Mouse (Mus musculus) C2C12 (cell line): ENCODE measurements at regions not wholly inside any gene's neighbourhood (a gene's known extent, or its start where the extent isn't known, plus 50 kb on each side); places are given as distances from the start of the nearest gene placed in this dataset.

Experiments
- H3K27me3 ChIP-seq: one replicate; pipeline ENCODE4 v1.6.1; 2011; ENCODE audit not compliant: control insufficient read depth, insufficient read depth, insufficient read length
- H3K36me3 ChIP-seq: one replicate; pipeline ENCODE4 v1.6.1; 2011; ENCODE audit not compliant: control insufficient read depth, insufficient read depth
- H3K4me3 ChIP-seq: one replicate; pipeline ENCODE4 v1.5.1; 2011; ENCODE audit warnings: mild to moderate bottlenecking, control low read depth; ENCODE audit not compliant: poor library complexity, insufficient read depth, severe bottlenecking
- H3K79me2 ChIP-seq: one replicate; pipeline ENCODE4 v1.6.1; 2011; ENCODE audit not compliant: control insufficient read depth, insufficient read depth
- H3K79me3 ChIP-seq: one replicate; pipeline ENCODE4 v1.6.1; 2011; ENCODE audit warnings: low read depth, control low read depth
- H3ac ChIP-seq: one replicate; pipeline ENCODE3; 2011; ENCODE audit warnings: low read depth; ENCODE audit not compliant: control insufficient read depth, insufficient read length
- CEBPB ChIP-seq: IDR thresholded peaks from one replicate; pipeline ENCODE4 v1.6.1; 2011; ENCODE audit warnings: low read depth, mild to moderate bottlenecking, control low read depth, moderate library complexity
- CTCF ChIP-seq: IDR thresholded peaks from one replicate; pipeline ENCODE4 v1.5.1; 2011; ENCODE audit not compliant: control insufficient read depth, insufficient read depth, insufficient read length
- FOSL1 ChIP-seq: IDR thresholded peaks from one replicate; pipeline ENCODE4 v1.8.0; 2011; ENCODE audit warnings: mild to moderate bottlenecking, low read length; ENCODE audit not compliant: poor library complexity, insufficient read depth, severe bottlenecking
- MAX ChIP-seq: IDR thresholded peaks from one replicate; pipeline ENCODE4 v1.6.1; 2011; ENCODE audit warnings: mild to moderate bottlenecking, control low read depth
- MYOD1 ChIP-seq: IDR thresholded peaks from one replicate; pipeline ENCODE4 v1.6.1; 2011; ENCODE audit warnings: low read depth; ENCODE audit not compliant: control insufficient read depth, insufficient read length
- MYOG ChIP-seq: IDR thresholded peaks from one replicate; pipeline ENCODE4 v1.6.1; 2011; ENCODE audit not compliant: control insufficient read depth, insufficient read length; ENCODE audit errors: extremely low read depth
- USF1 ChIP-seq: IDR thresholded peaks from one replicate; pipeline ENCODE4 v1.6.1; 2011; ENCODE audit warnings: low read depth, mild to moderate bottlenecking, control low read depth, moderate library complexity

- TF ChIP-seq MYOD1: no peak
- TF ChIP-seq CEBPB: peak; percentile 72
Measured at GRCm38 (mm10) chr1:146316172-146317158, 178.1 kb upstream of the Brinp3 start.

GRCm38 (mm10) chr1:146322026-146322425 lies 172.5 kb upstream of the Brinp3 start:
- Histone ChIP-seq H3K27me3 (no peaks in the 10 kb centered on the region), H3ac (no peak overlapping the region), H3K4me3 (no peak overlapping the region), H3K36me3 (no peaks in the 10 kb centered on the region), H3K79me2 (no peaks in the 10 kb centered on the region), H3K79me3 (no peaks in the 10 kb centered on the region)
- TF ChIP-seq USF1 (no peak), MAX (no peak), CEBPB (no peak), FOSL1 (no peak), MYOD1 (no peak), CTCF (no peak), MYOG (no peak)

More at GRCm38 (mm10) chr1:146316172-146317158, 178.1 kb upstream of the Brinp3 start:
- Histone ChIP-seq H3K4me3 (no peak overlapping the region), H3K36me3 (no peaks in the 10 kb centered on the region), H3ac (no peak overlapping the region), H3K79me2 (no peaks in the 10 kb centered on the region), H3K79me3 (no peaks in the 10 kb centered on the region), H3K27me3 (no peaks in the 10 kb centered on the region)

- TF ChIP-seq MAX: no peak
- TF ChIP-seq CTCF: no peak
- no peak for TF ChIP-seq USF1
- no peak for TF ChIP-seq MYOD1
- no peak for TF ChIP-seq CEBPB
- no peak for TF ChIP-seq MYOG
- TF ChIP-seq FOSL1: no peak
- no peak overlapping the region for H3K4me3 ChIP-seq
- H3K79me2 ChIP-seq: no peaks in the 10 kb centered on the region
- H3K36me3 ChIP-seq: no peaks in the 10 kb centered on the region
- H3K79me3 ChIP-seq: no peaks in the 10 kb centered on the region
- no peaks in the 10 kb centered on the region for H3K27me3 ChIP-seq
- H3ac ChIP-seq: no peak overlapping the region
Measured at GRCm38 (mm10) chr1:146322862-146323261, 171.7 kb upstream of the Brinp3 start.

GRCm38 (mm10) chr1:146337049-146337448 lies 157.5 kb upstream of the Brinp3 start:
- H3K27me3 ChIP-seq: no peaks in the 10 kb centered on the region
- H3K36me3 ChIP-seq: no peaks in the 10 kb centered on the region
- no peaks in the 10 kb centered on the region for H3K79me2 ChIP-seq
- no peak overlapping the region for H3ac ChIP-seq
- no peak overlapping the region for H3K4me3 ChIP-seq
- TF ChIP-seq CTCF (no peak), MYOD1 (no peak), MYOG (no peak), USF1 (no peak), MAX (no peak), FOSL1 (no peak), CEBPB (no peak)
- H3K79me3 ChIP-seq: no peaks in the 10 kb centered on the region

- TF ChIP-seq MAX (no peak), MYOG (no peak), MYOD1 (no peak), CTCF (no peak), USF1 (no peak), FOSL1 (no peak), CEBPB (no peak)
- no peaks in the 10 kb centered on the region for H3K79me2 ChIP-seq
- no peaks in the 10 kb centered on the region for H3K27me3 ChIP-seq
- no peaks in the 10 kb centered on the region for H3K79me3 ChIP-seq
- no peaks in the 10 kb centered on the region for H3K36me3 ChIP-seq
- H3K4me3 ChIP-seq: no peak overlapping the region
- H3ac ChIP-seq: no peak overlapping the region
Measured at GRCm38 (mm10) chr1:146356964-146357363, 137.6 kb upstream of the Brinp3 start.

- Histone ChIP-seq H3K79me2 (no peaks in the 10 kb centered on the region), H3K36me3 (no peaks in the 10 kb centered on the region), H3K79me3 (no peaks in the 10 kb centered on the region), H3K4me3 (no peak overlapping the region), H3K27me3 (no peaks in the 10 kb centered on the region), H3ac (no peak overlapping the region)
- TF ChIP-seq CEBPB (no peak), CTCF (no peak), MYOD1 (no peak), FOSL1 (no peak), USF1 (no peak), MAX (no peak), MYOG (no peak)
Measured at GRCm38 (mm10) chr1:146358301-146358700, 136.3 kb upstream of the Brinp3 start.
